Mouse (Mus musculus): ENCODE results near the gene Ak1.

DNA sequence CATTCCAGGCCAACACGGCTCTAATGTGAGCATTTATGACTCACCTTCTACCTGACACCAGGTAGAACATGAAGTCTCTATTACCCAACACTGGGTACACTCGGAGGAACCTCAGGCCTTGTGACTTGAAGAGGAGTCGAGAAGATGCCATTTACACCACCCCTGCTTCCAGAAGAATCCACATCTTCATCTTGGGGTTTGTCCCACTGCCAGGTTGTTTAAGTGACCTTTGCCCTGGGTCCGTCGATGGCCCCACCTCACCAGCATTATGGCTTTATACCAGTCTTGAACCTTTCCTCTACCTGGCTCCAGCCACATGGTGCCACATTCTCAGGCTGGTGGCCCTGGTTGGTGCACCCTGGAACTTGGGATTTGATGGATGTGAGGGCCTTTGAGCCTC is 24.3 kb upstream of the Ak1 start:
- TF ChIP-seq TAL1 (IDR thresholded peaks at IDR 0.05; ENCODE audit: low read length), result no peak
- no peak for TF ChIP-seq GATA1 (IDR thresholded peaks at IDR 0.05; ENCODE audit: low read length)
